Mouse (Mus musculus) gastrocnemius, adult 2 months (tissue): Measurements from ENCODE around the gene Tmem101. TPM values are rescaled to one million over a fixed set of nuclear protein-coding genes. Genes with fewer than 3 reads are reported as not detected.
A peak's percentile ranks its signal among the peaks of the same experiment; 100 is the strongest.

Source experiments
- DNase-seq: peaks from one replicate; pipeline ENCODE4 v3.0.0; 2022
- H3K27ac ChIP-seq: fragments of 200-600 bp; 2 replicates; pipeline ENCODE4 v1.8.1; 2022; ENCODE audit warnings: mild to moderate bottlenecking
- H3K4me3 ChIP-seq: fragments of 200-600 bp; 2 replicates; pipeline ENCODE4 v1.8.1; 2022; ENCODE audit warnings: mild to moderate bottlenecking, moderate library complexity
- CTCF ChIP-seq: fragments of 200-600 bp; IDR thresholded peaks from 2 replicates; pipeline ENCODE4 v1.8.1; 2022; ENCODE audit warnings: antibody characterized with exemption, mild to moderate bottlenecking, moderate library complexity
- intact Hi-C: fragments of 180-260 bp; cut with DNase I; formaldehyde crosslinking; loops from one replicate; pipeline ENCODE4 v1.15.1; 2025
- total RNA-seq, 2 experiments: library from RNA; stranded (reverse); gene quantifications; 2 replicates each; pipeline ENCODE4 v1.2.3; 2021

Tmem101 gene
- total RNA-seq, 2 experiments from 2014 or later = 9.8 to 10.2 TPM

DNA sequence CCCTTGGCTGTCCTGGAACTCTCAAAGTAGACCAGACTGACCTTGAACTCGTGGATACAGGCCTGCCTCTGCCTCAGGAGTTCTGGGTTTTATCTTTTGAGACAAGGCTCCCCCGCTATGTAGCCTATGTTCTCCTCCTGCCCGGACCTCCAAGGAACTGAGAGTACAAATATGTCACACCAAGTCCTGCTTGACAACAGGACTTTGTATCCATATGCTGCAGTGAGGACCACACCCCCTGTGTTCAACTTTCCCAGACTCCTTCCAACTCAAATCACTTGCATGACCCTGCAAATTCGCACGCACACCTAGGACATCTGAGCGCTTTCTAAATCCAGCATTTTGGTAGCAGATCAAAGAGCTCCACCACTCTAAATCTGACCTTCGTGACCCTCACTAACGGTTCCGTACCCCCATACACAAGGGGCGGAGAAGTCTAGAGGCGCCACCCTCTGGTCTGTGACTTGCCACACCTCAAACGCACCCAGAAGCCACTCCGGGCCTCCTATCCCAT, 11.2 kb downstream of the Tmem101 start:
- no peak overlapping the region for H3K27ac ChIP-seq
- DNase-seq = no peak
- no peak for TF ChIP-seq CTCF
- intact Hi-C loops = loop anchor here (5.0 kb wide), 1 partner anchor 122 kb away; the partner anchor contains the start of gene Asb16
- peak overlapping the region; percentile 55 for H3K4me3 ChIP-seq

GRCm38 (mm10) chr11:102142355-102142754, 13.8 kb downstream of the Tmem101 start:
- H3K4me3 ChIP-seq = no peak overlapping the region
- H3K27ac ChIP-seq = no peak overlapping the region
- no peak for DNase-seq
- no peak for TF ChIP-seq CTCF
- intact Hi-C loops = loop anchor here (5.0 kb wide), 1 partner anchor 125 kb away; the partner anchor contains the start of gene Asb16

DNA sequence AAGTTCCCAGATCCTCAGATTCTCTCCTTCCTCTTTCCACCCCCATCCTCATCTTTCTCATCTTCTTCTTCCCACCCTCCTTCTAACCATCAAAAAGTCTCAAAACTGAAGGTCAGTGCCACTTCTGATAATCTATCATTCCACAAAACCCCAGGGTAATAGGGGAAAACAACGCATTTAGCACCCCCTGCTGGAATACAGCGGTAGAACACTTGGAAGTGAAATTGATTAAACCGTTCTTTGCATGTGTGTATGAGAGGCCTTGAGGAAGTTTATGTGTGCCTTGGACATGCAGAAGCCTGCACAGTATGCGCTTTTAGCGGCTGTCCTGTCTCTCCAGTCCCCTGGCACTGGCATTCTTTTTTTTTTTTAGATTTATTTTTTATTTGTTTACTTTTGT, 15.7 kb downstream of the Tmem101 start:
- no peak overlapping the region for H3K27ac ChIP-seq
- peak; percentile 85 for TF ChIP-seq CTCF
- no peak overlapping the region for H3K4me3 ChIP-seq
- DNase-seq = peak; percentile 43
- intact Hi-C loops = loop anchor here (5.0 kb wide), 1 partner anchor 127 kb away; the partner anchor contains the start of gene Asb16

DNA sequence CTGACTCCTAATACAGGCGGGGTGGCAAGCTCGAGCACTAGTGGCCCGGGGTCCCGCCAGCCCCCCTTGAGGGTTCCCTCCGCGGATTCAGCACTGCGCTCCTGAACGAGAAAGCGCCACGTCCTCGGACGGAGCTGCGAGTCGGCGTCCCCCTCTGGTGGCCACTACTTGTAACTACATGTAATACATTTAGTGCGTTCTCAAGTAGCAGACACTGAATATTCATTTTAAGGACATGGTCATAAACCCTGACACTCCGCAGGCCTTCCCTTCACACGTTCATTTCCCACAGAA, 17.8 kb downstream of the Tmem101 start:
- TF ChIP-seq CTCF = peak; percentile 91
- DNase-seq = peak; percentile 74
- no peak overlapping the region for H3K27ac ChIP-seq
- peak overlapping the region; percentile 52 for H3K4me3 ChIP-seq
- intact Hi-C loops = loop anchor here (2.0 to 5.0 kb wide), 3 partner anchors 36 to 151 kb away; partner anchors contain the start of gene Dusp3

- H3K27ac ChIP-seq = no peak overlapping the region
- TF ChIP-seq CTCF = no peak
- peak overlapping the region; percentile 52 for H3K4me3 ChIP-seq
- DNase-seq = no peak
- intact Hi-C loops = loop anchor here (2.0 to 5.0 kb wide), 3 partner anchors 35 to 151 kb away; partner anchors contain the start of gene Dusp3
Measured at GRCm38 (mm10) chr11:102137625-102138446, 18.4 kb downstream of the Tmem101 start.

- DNase-seq = no peak
- no peak overlapping the region for H3K27ac ChIP-seq
- TF ChIP-seq CTCF = no peak
- no peak overlapping the region for H3K4me3 ChIP-seq
- intact Hi-C loops = no loop called here
Measured at GRCm38 (mm10) chr11:102134516-102134915, 21.7 kb downstream of the Tmem101 start.

- no peak for DNase-seq
- no peak overlapping the region for H3K4me3 ChIP-seq
- no peak for TF ChIP-seq CTCF
- H3K27ac ChIP-seq = no peak overlapping the region
- intact Hi-C loops = no loop called here
Measured at GRCm38 (mm10) chr11:102117386-102117785, 38.8 kb downstream of the Tmem101 start.

DNA sequence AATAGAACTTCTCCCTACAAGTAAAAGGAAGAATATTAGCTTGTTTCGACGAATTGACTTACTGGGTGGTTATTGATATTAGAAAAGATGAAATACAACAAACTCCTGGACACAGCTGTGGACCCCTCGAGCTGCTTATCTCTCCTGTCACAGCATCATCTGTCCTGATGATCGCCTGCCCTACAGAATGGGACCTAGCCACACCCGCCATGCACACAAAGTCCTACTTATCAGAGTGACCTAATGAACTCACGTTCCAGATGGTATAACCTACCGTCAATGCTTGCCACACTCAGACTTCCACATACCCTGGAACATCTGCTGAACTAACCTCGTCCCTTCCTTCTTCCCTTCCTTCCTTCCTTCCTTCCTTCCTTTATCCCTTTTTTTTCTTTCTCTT, 40.0 kb downstream of the Tmem101 start:
- TF ChIP-seq CTCF = no peak
- no peak for DNase-seq
- intact Hi-C loops = no loop called here
- Histone ChIP-seq H3K4me3 (no peak overlapping the region), H3K27ac (no peak overlapping the region)

- TF ChIP-seq CTCF = no peak
- intact Hi-C loops = no loop called here
Measured at GRCm38 (mm10) chr11:102111576-102111975, 44.6 kb downstream of the Tmem101 start.

GRCm38 (mm10) chr11:102107732-102108131, 48.5 kb downstream of the Tmem101 start, which contains the start of gene Pyy:
Gene Pyy, minus strand, starts transcription at chr11:102107832.
- Histone ChIP-seq H3K4me3 (no peak within 1 kb of the TSS), H3K27ac (no peak within 1 kb of the TSS)
- intact Hi-C loops = no loop called here
- no peak for DNase-seq
- no peak for TF ChIP-seq CTCF

More at GRCm38 (mm10) chr11:102111576-102111975, 44.6 kb downstream of the Tmem101 start:
- no peak overlapping the region for H3K4me3 ChIP-seq
- no peak overlapping the region for H3K27ac ChIP-seq
- no peak for DNase-seq

DNA sequence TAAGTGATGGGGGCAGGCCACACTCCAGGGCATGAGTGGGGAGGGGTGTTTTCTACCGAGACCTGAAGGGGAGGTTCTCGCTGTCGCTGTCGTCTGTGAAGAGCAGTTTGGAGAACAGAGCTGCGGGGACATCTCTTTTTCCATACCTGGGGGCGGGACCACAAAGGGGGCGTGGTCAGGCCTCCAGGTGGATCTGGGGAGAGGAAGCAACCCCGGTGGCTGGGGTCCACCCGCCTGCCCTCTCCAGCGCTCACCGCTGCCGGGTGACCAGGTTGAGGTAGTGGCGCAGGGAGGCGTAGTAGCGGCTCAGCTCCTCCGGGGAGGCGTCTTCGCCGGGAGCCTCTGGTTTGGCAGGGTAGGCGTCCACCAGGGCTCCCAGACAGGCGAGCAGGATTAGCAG, 49.3 kb downstream of the Tmem101 start:
- no peak for DNase-seq
- H3K27ac ChIP-seq = no peak overlapping the region
- no peak for TF ChIP-seq CTCF
- intact Hi-C loops = no loop called here
- H3K4me3 ChIP-seq = no peak overlapping the region

Other genes with a start within 250 kb of the Tmem101 start
- gene Sost, start 189.4 kb downstream of the Tmem101 start, total RNA-seq = not detected
- not detected for gene Cfap97d1, start 172.1 kb downstream of the Tmem101 start, total RNA-seq
- gene Dusp3, start 169.4 kb downstream of the Tmem101 start, total RNA-seq = 100 to 1,000 TPM; 123 to 129 TPM
- 10 to 100 TPM; 19.4 to 34.7 TPM for gene Mpp3, start 127.9 kb downstream of the Tmem101 start, total RNA-seq
- gene Cd300lg, start 114.9 kb downstream of the Tmem101 start, total RNA-seq = 10 to 100 TPM; 17.6 to 18.9 TPM
- gene Mpp2, start 67.9 kb downstream of the Tmem101 start, total RNA-seq = 1 to 10 TPM; 1.2 TPM
- not detected for gene Ppy, start 55.1 kb downstream of the Tmem101 start, total RNA-seq
- not detected for gene Pyy, start 48.6 kb downstream of the Tmem101 start, total RNA-seq
- gene Nags, start 10.9 kb downstream of the Tmem101 start, total RNA-seq = not detected
- gene Lsm12, start 28.9 kb upstream of the Tmem101 start, total RNA-seq = 100 to 1,000 TPM in 1 of 2 experiments, 10 to 100 TPM in 1; 95.3 to 106 TPM
- gene G6pc3, start 33.2 kb upstream of the Tmem101 start, total RNA-seq = 10 to 100 TPM; 50.3 to 53.0 TPM
- 10 to 100 TPM; 78.3 to 78.7 TPM for gene Hdac5, start 73.8 kb upstream of the Tmem101 start, total RNA-seq
- gene BC030867, start 92.5 kb upstream of the Tmem101 start, total RNA-seq = not detected
- gene Asb16, start 112.3 kb upstream of the Tmem101 start, total RNA-seq = 10 to 100 TPM; 78.2 to 80.4 TPM
- 10 to 100 TPM; 13.9 to 15.7 TPM for gene Tmub2, start 128.5 kb upstream of the Tmem101 start, total RNA-seq
- gene Atxn7l3, start 140.2 kb upstream of the Tmem101 start, total RNA-seq = 10 to 100 TPM; 12.0 to 12.6 TPM
- gene Ubtf, start 163.3 kb upstream of the Tmem101 start, total RNA-seq = 10 to 100 TPM; 37.8 to 40.4 TPM
- under 1 TPM in 1 of 2 experiments, not detected in 1; 0.06 TPM for gene Slc4a1, start 209.8 kb upstream of the Tmem101 start, total RNA-seq
- gene Rundc3a, start 237.0 kb upstream of the Tmem101 start, total RNA-seq = not detected